Mouse (Mus musculus): Measurements from ENCODE around the gene Sorbs2. TPM values are rescaled to one million over a fixed set of nuclear protein-coding genes. Genes with fewer than 3 reads are reported as not detected.

The Sorbs2 gene
- polyA plus RNA-seq, 1 experiment: 110 TPM

GRCm38 (mm10) chr8:45579714-45580543 lies 72.3 kb downstream of the Sorbs2 start:
- DNase-seq (ENCODE audit: low spot score): no peak

- DNase-seq (ENCODE audit: low spot score): no peak
Observed at GRCm38 (mm10) chr8:45580544-45580866, 72.9 kb downstream of the Sorbs2 start.

GRCm38 (mm10) chr8:45583856-45584255 lies 76.3 kb downstream of the Sorbs2 start:
- DNase-seq (ENCODE audit: low spot score): no peak

GRCm38 (mm10) chr8:45584390-45585052 lies 76.9 kb downstream of the Sorbs2 start:
- no peak for DNase-seq (ENCODE audit: low spot score)

GRCm38 (mm10) chr8:45585158-45585557 lies 77.6 kb downstream of the Sorbs2 start:
- no peak for DNase-seq (ENCODE audit: low spot score)

GRCm38 (mm10) chr8:45587011-45587410 lies 79.4 kb downstream of the Sorbs2 start:
- DNase-seq (ENCODE audit: low spot score): no peak

GRCm38 (mm10) chr8:45591888-45592287 lies 84.3 kb downstream of the Sorbs2 start:
- no peak for DNase-seq (ENCODE audit: low spot score)

- DNase-seq (ENCODE audit: low spot score): no peak
Observed at GRCm38 (mm10) chr8:45593711-45594110, 86.1 kb downstream of the Sorbs2 start.

- DNase-seq (ENCODE audit: low spot score): no peak
Observed at GRCm38 (mm10) chr8:45595983-45596382, 88.4 kb downstream of the Sorbs2 start.

GRCm38 (mm10) chr8:45596591-45596990 lies 89.0 kb downstream of the Sorbs2 start:
- DNase-seq (ENCODE audit: low spot score): no peak

- no peak for DNase-seq (ENCODE audit: low spot score)
Observed at GRCm38 (mm10) chr8:45597631-45598420, 90.2 kb downstream of the Sorbs2 start.

- DNase-seq (ENCODE audit: low spot score): no peak
Observed at GRCm38 (mm10) chr8:45598883-45599282, 91.3 kb downstream of the Sorbs2 start.

GRCm38 (mm10) chr8:45602019-45602418 lies 94.4 kb downstream of the Sorbs2 start:
- no peak for DNase-seq (ENCODE audit: low spot score)

GRCm38 (mm10) chr8:45605419-45605818 lies 97.8 kb downstream of the Sorbs2 start:
- no peak for DNase-seq (ENCODE audit: low spot score)

GRCm38 (mm10) chr8:45607012-45607411 lies 99.4 kb downstream of the Sorbs2 start:
- DNase-seq (ENCODE audit: low spot score): no peak

GRCm38 (mm10) chr8:45608413-45608812 lies 100.8 kb downstream of the Sorbs2 start:
- DNase-seq (ENCODE audit: low spot score): no peak

- no peak for DNase-seq (ENCODE audit: low spot score)
Observed at GRCm38 (mm10) chr8:45610426-45611215, 103.0 kb downstream of the Sorbs2 start.

- DNase-seq (ENCODE audit: low spot score): no peak
Observed at GRCm38 (mm10) chr8:45611320-45611719, 103.7 kb downstream of the Sorbs2 start.

- no peak for DNase-seq (ENCODE audit: low spot score)
Observed at GRCm38 (mm10) chr8:45614610-45615009, 107.0 kb downstream of the Sorbs2 start.

GRCm38 (mm10) chr8:45615050-45615449 lies 107.5 kb downstream of the Sorbs2 start:
- no peak for DNase-seq (ENCODE audit: low spot score)

- no peak for DNase-seq (ENCODE audit: low spot score)
Observed at GRCm38 (mm10) chr8:45615551-45615950, 108.0 kb downstream of the Sorbs2 start.

Measured in urinary bladder, adult 2 months (tissue).